ENCODE assay signal across 8 mouse cellular contexts in genomic region chr2:131562586-131563122, GRCm38 (mm10). TPM values are rescaled to one million over a fixed set of nuclear protein-coding genes. Genes with fewer than 3 reads are reported as not detected.
DNase-seq lines count a peak whose midpoint lies in the region; ATAC-seq and TF ChIP-seq lines count a peak whose summit lies in the region.

No protein-coding gene starts in this region.

- peak overlapping the region; percentile 31 for H3K9ac ChIP-seq in hindbrain, embryonic 11.5 days (ENCODE audit: low read depth, low read length)
- no peak overlapping the region for H3K9ac ChIP-seq in lung, postnatal 0 days (replicated peaks; ENCODE audit: low read depth)

- WGBS in hindbrain, embryonic 11.5 days = 1% methylated on average over 25 of the region's 30 CpGs
- WGBS in lung, postnatal 0 days = 2% methylated on average over 16 of the region's 30 CpGs

- DNase-seq in Patski (ENCODE audit: low read depth, low spot score) = peak; percentile 55
- DNase-seq in cerebellum, postnatal 25 days = peak; percentile 39 to 67
- DNase-seq in frontal cortex, postnatal 25 days (ENCODE audit: low spot score in 2 of 2) = peak; percentile 60 to 66
- DNase-seq in hindbrain, embryonic 11.5 days (ENCODE audit: low spot score) = peak; percentile 77
- DNase-seq in layer of hippocampus, postnatal 36 days = peak; percentile 74
- DNase-seq in lung, postnatal 0 days (ENCODE audit: low spot score) = peak; percentile 73
- peak; percentile 77 for DNase-seq in right cerebral cortex, adult 18-20 months
- DNase-seq in MN1 (ENCODE audit: low spot score) = no peak

- no peak for TF ChIP-seq CTCF in Patski (IDR thresholded peaks at IDR 0.05)
- peak; percentile 70 for TF ChIP-seq CTCF in lung, postnatal 0 days (IDR thresholded peaks at IDR 0.05)

- H3K4me2 ChIP-seq in hindbrain, embryonic 11.5 days (replicated peaks; ENCODE audit: low read depth, low read length) = peak overlapping the region; percentile 80
- peak overlapping the region; percentile 61 for H3K4me2 ChIP-seq in lung, postnatal 0 days (replicated peaks; ENCODE audit: low read depth, low read length)

- H3K27me3 ChIP-seq in Patski = no peaks in the 10 kb centered on the region
- H3K27me3 ChIP-seq in hindbrain, embryonic 11.5 days (ENCODE audit: control insufficient read depth, insufficient read depth, low read length) = peaks cover 56% of the 10 kb centered on the region
- H3K27me3 ChIP-seq in lung, postnatal 0 days (replicated peaks; ENCODE audit: insufficient read depth, low read length) = peaks cover 45% of the 10 kb centered on the region

- POLR2A ChIA-PET in Patski (lab: Charles Lee) = interaction anchor here (1.0 kb wide), 1 partner anchor 208 kb away, joined by 3 read pairs; no protein-coding TSS in a partner anchor

- peak; percentile 83 for ATAC-seq in Patski
- ATAC-seq in hindbrain, embryonic 11.5 days (ENCODE audit: low FRiP score) = peak; percentile 67
- ATAC-seq in lung, postnatal 0 days = peak; percentile 75

- peak overlapping the region; percentile 48 for H3K4me3 ChIP-seq in hindbrain, embryonic 11.5 days (ENCODE audit: low read depth, low read length)
- H3K4me3 ChIP-seq in lung, postnatal 0 days (ENCODE audit: low read depth, low read length) = peak overlapping the region; percentile 42

- no peaks in the 10 kb centered on the region for H3K9me3 ChIP-seq in hindbrain, embryonic 11.5 days (ENCODE audit: control insufficient read depth, low read length)
- no peaks in the 10 kb centered on the region for H3K9me3 ChIP-seq in lung, postnatal 0 days (ENCODE audit: low read length)

- H3K4me1 ChIP-seq in hindbrain, embryonic 11.5 days (replicated peaks; ENCODE audit: control insufficient read depth, insufficient read depth, low read length) = 0 out of 2 replicates have a peak, but pooled peaks cover 2% of the 10 kb centered on the region
- H3K4me1 ChIP-seq in lung, postnatal 0 days (ENCODE audit: insufficient read depth, low read depth, low read length) = no peaks in the 10 kb centered on the region

- no peaks in the 10 kb centered on the region for H3K36me3 ChIP-seq in hindbrain, embryonic 11.5 days (ENCODE audit: control insufficient read depth, insufficient read depth, low read length)
- no peaks in the 10 kb centered on the region for H3K36me3 ChIP-seq in lung, postnatal 0 days (ENCODE audit: insufficient read depth, low read length)

- in situ Hi-C loops in Patski (cut with MboI; ENCODE audit: low pct_unique_long_range_greater_than_20kb) = loop anchor here (25.0 kb wide), 1 partner anchor 375 kb away; no protein-coding TSS in a partner anchor

- CTCF ChIA-PET in Patski (lab: Charles Lee) = interaction anchor here (0.7 to 1.3 kb wide), 3 partner anchors 18 to 250 kb away, joined by 3 read pairs; no protein-coding TSS in a partner anchor

- TF ChIP-seq EP300 in lung, postnatal 0 days (IDR thresholded peaks at IDR 0.05) = no peak

- no peak overlapping the region for H3K27ac ChIP-seq in hindbrain, embryonic 11.5 days (ENCODE audit: low read depth, low read length)
- no peak overlapping the region for H3K27ac ChIP-seq in lung, postnatal 0 days (ENCODE audit: low read length)

RNA-seq across cellular contexts. Expression of gene Adra1d, which starts 0.6 kb away (rescaled TPM):
- polyA plus RNA-seq in Patski (2021) = 7.8 TPM
- polyA plus RNA-seq in hindbrain, embryonic 11.5 days (2014; fragmentation: Nextera tagmentation; extraction: Ambion mirVana) = 0.17 and 0.18 TPM in 2 replicates
- total RNA-seq in layer of hippocampus, postnatal 36 days (2021) = 100 to 1,000 TPM in 1 of 2 experiments, 10 to 100 TPM in 1; 92.5 to 100 TPM
- 1.6 and 2.4 TPM in 2 replicates for polyA plus RNA-seq in lung, postnatal 0 days (2015; fragmentation: Nextera tagmentation; extraction: Ambion mirVana)
